Mouse (Mus musculus): ENCODE data around the gene Dgkb.

- TF ChIP-seq E2F4 (IDR thresholded peaks at IDR 0.05; ENCODE audit: insufficient read depth): no peak
- no peak for TF ChIP-seq MYOG (IDR thresholded peaks at IDR 0.05; ENCODE audit: control insufficient read depth in 1 of 3, insufficient read depth in 1 of 3, insufficient read length in 2 of 3, low read depth in 2 of 3)
- TF ChIP-seq MAX (IDR thresholded peaks at IDR 0.05; ENCODE audit: low read depth): no peak
- TF ChIP-seq POLR2A (IDR thresholded peaks at IDR 0.05; ENCODE audit: insufficient read length, low read depth): no peak
- no peak for TF ChIP-seq USF1 (IDR thresholded peaks at IDR 0.05; ENCODE audit: low read depth)
- no peak for TF ChIP-seq POLR2AphosphoS2 (IDR thresholded peaks at IDR 0.05; ENCODE audit: insufficient read length, low read depth)
- TF ChIP-seq TCF12 (IDR thresholded peaks at IDR 0.05; ENCODE audit: insufficient read depth, poor library complexity, severe bottlenecking): no peak
- TF ChIP-seq MYOD1 (IDR thresholded peaks at IDR 0.05; ENCODE audit: control insufficient read depth in 1 of 3, insufficient read length in 2 of 3, low read depth in 2 of 3): no peak
- TF ChIP-seq CEBPB (IDR thresholded peaks at IDR 0.05; ENCODE audit: insufficient read depth, poor library complexity, severe bottlenecking): no peak
These were observed 62.8 kb downstream of the Dgkb start for GRCm38 (mm10) chr12:37880042-37881017.
